Mouse (Mus musculus): ENCODE data around the gene Atp2c1.

The Atp2c1 gene

DNA sequence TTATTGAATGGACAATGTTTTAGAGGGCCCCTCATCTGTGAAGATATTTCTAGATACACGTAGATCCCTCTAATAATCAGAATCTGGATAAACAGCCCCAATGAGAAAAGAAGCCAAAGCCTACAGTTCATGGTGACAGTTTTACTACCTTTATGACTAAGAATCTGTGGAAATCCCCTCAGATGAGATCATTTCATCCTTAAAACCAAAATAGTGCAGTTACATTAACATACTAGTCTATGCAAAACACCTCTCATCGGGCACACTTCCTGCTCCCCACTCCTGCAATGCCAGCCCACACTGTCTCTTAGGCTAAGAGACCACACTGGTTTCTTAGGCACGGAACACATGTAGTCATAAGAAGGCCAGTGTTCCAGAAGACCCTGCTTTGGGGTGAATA, 158.5 kb downstream of the Atp2c1 start:
- CTCF ChIA-PET, result no interaction called here

DNA sequence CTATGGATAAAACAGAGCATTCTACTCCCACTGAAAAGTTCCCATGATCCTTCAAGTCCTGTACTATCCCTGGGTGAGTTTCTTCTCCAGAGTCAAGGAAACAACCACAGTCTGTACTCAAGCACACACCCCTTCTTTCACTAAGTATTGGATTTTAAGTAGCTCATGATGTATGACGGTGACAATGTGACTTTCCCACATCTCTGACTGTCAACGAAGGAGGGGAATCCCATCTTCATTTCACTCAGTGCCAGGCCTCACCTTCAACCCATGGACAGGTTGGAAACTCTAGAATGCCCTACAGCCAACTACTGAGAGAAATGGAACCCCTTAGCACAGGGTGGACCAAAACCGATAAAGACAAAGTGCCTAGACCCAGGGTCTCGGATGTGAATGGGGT, 160.9 kb downstream of the Atp2c1 start:
- CTCF ChIA-PET, result interaction anchor here (0.6 kb wide), 1 partner anchor 149 kb away, joined by 3 read pairs; no protein-coding TSS in a partner anchor

DNA sequence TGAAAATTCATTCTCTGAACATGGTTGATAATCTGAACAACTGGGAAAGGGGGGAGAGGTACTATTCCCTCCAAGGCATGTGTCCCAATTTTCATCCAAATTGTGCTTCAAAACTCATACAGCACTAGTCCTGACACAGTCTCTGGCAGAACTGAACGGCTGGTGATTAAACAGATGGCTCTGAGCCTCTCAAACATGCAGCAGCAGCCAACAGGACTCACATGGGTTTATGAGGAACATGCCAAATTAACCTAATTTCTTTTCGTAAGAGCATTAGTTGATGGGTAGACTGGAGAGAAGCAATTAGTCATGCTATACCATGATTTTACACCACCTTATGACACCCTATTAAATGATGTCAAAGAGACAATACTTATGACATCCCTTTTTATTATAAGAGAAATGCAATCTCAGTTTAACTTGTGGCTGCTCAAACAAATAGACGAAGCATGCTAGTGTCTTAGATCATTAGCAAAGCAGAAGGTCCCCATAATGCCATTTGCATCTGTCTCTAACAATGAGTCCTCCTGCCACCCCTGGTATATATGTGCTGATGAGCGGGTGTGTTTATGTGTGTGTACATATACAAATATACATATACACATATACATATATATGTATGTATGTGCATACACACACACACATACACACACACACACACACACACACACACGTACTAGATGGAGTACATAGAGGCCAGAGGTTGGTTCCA, 163.4 kb downstream of the Atp2c1 start:
- CTCF ChIA-PET, result no interaction called here

DNA sequence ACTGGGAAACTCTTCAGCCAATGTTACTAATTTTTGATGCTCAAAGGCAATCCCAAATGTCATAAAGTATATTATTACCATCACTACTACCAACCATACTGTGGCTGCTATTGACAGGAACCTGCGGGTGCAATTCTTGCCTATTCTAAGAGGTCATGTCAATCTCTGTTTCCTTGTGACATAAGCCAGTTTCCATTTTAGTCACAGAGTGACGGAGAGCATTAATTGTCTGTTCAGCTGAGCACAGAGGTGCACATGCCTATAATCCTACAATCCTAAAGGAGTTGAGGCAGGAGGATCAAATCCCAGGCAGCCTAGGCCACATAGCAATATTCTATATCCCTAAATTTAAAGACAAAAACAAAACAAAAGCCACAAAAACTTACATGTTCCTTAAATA, 164.9 kb downstream of the Atp2c1 start:
- CTCF ChIA-PET, result no interaction called here
